Mouse (Mus musculus): ENCODE results near the gene Akap7. TPM values are rescaled to one million over a fixed set of nuclear protein-coding genes. Genes with fewer than 3 reads are reported as not detected.

Gene Akap7
- polyA plus RNA-seq (2012), result not detected in 2 replicates

DNA sequence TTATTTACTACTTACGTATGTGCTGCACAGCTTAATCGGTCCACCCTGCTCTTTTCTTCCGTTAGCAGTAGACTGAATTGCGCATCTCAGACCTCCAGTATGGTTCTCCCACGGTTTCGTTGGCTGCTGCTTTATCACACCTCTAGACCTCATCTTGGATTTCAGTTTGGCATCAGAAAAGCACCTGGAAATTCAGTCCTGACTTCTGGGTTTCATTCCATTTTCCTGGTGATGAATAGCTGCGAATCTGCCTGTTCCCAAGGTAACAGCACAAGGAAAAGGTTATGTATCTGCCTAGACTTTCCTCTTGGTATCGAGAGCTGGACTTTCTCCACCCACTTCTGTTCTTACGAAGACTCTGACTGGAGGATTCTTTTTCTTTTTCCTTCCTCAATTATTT, at the start of gene Akap7:
Gene Akap7 (minus strand): TSS at position 101 of the 400 bp plus-strand sequence.
- TF ChIP-seq GATA1 (IDR thresholded peaks at IDR 0.05; ENCODE audit: low read length), result no peak

DNA sequence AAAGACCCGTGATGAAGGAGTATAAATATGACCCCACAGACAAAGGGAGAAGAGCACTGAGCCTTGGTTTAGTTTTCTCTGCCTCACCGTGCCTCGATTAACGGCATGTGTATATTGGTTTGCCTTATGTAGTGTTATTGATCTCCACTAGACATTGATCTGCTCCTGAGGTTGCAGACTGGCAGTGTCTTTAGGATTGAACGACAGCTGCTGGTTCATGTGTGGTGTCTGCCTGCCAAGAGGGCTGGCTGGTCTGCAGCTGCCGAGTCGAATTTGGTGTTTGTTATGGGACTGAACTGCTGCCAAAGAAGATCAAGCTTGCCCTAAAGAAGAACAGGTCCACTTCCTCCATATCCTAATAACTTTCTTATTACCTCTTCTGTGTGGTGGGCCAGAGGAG, 46.7 kb upstream of the Akap7 start:
- TF ChIP-seq GATA1 (IDR thresholded peaks at IDR 0.05; ENCODE audit: low read length), result no peak

DNA sequence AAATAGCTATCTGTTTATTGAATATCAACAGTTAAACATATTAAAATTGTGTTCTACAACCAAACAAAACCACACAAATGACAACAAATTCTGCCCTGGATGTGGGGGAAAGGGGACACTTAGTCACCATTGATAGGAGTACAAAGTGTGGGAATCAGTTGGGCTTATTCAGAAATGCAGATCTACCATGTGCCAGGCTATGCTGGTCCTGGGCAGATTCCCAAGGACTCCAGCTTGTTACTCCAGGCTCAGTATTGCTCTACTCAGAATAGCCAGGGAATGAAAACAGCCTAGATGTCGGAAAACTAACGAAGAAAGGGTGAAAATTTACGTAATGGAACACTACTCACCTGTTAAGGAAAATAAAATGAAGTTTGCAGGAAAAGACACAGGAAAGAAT, 46.3 kb upstream of the Akap7 start:
- no peak for TF ChIP-seq GATA1 (IDR thresholded peaks at IDR 0.05; ENCODE audit: low read length)

DNA sequence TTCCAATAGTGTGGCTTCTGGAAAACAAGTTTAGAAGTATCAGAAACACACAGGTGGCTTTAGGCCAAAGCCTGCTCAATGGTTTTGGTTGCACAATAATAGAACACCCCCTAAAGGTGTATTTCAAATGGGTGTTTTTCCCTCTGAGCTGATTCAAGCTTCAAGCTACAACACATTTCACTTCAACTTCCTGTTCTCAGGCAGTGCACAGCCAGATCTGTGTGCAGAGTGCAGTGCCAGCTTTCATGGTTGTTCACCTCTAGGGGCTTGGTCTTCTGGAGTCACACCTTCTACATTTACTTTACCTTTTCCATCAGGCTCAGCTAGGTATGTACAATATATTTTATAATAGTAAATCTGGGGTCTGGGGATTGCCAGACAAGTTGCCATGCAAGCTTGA, 35.1 kb upstream of the Akap7 start:
- no peak for TF ChIP-seq GATA1 (IDR thresholded peaks at IDR 0.05; ENCODE audit: low read length)

DNA sequence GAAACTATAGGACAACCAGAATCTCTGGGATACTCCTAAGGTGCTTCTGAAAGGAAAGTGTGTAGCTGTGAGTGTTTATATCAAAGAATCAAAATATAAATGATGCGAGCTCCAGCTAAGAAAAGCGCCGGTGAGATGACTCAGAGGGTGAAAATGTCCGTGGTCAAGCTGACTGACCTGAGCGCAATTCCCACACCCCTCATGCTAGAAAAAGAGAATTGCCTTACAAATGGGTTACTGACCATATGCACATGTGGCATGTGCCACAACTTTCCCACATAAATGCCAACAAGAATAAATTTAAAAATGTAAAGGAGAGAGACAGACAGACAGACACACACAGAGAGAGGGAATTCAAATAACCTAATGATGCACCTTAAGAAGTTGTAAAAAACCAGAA, 33.0 kb upstream of the Akap7 start:
- no peak for TF ChIP-seq GATA1 (IDR thresholded peaks at IDR 0.05; ENCODE audit: low read length)

DNA sequence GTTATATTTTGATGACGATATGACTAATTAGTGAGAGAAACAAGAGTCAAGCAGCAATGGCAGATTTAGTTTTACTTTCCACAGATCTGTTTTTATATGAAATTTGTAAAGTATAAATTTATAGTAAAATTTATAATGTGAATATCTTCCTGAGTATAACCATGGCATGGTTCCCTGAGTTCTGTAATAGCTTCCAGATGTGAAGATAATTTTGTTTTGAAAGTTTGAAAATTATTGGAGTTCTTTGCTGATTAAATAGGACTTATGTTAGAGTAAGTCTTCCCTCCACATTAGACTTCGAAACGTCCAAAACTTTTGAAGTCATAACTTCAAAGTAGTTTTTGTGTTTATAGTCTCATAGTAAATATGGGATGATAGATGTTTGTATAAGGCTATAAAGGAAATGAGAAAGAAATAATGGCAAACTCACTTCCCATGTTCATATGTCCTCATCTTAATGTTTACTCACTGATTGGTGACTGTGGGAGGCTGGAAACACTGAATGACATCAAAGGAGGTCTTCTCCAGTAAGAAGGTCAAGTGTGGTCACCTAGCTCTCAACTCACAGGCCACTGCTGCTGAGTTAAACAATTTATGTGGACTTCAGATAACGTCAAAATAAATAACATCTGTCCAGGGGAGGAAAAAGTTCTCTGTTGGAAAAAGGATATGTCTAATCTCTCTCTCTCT, 25.9 kb upstream of the Akap7 start:
- TF ChIP-seq GATA1 (IDR thresholded peaks at IDR 0.05; ENCODE audit: low read length), result no peak

DNA sequence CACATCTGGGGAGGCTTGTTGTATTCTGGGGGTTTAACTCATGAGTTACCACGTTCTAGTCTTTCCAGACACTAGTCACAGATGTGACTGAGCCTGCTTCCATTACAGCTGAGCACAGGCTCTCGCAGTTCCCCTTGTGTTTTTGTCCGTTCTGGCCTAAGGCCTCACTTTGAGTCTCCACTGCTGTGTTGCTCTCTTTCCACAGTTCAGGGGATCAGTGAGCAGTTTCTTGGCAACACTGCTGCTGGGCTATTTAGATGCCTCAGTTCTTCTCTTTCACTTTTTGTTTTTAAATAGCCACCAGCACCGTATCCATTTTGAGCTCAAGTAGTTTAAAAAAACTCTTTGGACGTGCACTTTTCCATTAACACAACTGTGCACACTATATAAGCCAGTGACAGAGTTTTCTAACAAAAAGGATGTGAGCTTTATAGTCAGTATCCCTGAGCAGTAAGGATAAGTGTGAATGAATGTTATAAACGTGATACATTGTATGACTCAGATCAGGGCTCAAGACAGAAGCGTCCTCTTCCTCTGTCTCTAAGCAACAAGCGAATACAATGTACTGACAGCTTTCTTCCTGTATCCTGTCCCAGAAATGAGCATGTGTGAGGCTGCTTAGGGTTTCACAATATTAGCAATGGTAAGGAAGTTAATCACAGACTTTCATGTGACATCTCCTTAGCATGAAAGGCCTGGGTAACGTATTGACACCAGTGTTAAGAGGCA, 23.8 kb upstream of the Akap7 start:
- no peak for TF ChIP-seq GATA1 (IDR thresholded peaks at IDR 0.05; ENCODE audit: low read length)

DNA sequence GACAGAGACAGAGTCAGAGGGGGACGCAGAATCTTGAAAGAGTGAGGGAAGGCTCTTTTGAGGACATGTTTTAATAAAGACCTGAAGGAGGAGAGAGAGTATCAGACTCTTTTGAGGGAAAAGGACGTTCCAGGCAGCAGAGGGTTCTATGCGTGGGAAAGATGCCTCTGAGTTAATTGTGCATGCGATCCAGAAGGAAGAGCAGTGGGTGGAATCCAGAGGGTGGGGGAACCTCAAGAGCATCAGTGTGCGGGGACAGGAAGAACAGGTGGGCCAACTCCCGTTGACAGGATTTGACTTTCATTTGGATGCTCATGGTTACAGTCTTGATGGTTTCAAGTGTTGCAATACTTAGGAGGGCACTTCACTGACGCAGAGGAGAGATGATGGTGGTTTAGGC, 22.4 kb upstream of the Akap7 start:
- no peak for TF ChIP-seq GATA1 (IDR thresholded peaks at IDR 0.05; ENCODE audit: low read length)

DNA sequence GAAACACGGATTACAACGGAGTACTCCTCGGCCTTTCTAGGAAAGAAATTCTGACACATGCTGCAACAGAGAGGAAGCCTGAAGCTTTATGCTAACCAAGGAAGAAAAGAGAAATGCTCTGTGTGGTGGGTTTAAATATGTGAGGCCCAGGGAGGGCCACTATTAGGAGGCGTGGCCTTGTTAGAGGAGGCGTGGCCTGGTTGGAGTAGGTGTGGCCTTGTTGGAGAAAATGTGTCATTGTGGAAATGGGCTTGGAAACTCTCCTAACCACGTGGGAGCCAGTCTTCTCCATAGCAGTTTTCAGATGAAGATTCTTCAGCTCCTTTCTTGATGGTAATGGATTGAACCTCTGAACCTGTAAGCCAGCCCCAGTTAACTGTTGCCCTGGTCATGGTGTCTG, 19.8 kb upstream of the Akap7 start:
- TF ChIP-seq GATA1 (IDR thresholded peaks at IDR 0.05; ENCODE audit: low read length), result no peak

DNA sequence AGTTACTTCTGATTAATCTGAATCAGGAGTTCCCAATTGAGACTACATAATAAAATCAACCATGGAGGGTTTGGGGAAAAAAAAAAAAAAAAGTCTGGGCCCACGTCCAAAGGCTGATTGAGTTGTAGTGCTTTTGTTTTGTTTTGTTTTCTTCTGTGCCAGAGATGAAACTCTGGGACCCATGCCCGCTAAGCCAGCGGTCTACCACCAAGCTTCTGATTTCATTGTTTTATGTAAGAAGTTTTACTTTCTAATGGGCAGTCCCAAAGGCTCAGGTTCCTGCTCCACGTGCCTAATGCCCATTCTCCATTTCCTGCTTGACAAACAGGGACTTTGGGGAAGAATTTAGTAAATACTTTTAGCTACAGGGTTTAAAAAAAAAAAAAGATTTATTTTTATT, 18.0 kb upstream of the Akap7 start:
- no peak for TF ChIP-seq GATA1 (IDR thresholded peaks at IDR 0.05; ENCODE audit: low read length)

DNA sequence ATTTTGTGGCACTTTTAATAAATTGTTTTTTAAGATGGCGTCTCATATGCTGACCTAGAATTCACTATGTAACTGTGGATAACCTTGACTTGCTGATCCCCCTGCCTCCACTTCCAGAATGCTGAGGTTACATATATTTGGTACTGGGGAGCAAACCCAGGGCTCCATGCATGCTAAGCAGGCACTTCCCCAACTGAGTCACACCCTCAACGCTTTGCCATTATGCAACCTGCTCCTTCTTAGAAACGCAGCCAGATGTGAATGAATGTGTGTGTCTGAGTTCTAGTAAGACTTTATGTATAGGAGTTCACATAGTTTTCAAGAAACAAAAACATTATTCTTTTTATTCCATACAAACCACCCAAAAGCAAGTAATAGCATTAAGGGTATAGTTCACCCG, 13.5 kb upstream of the Akap7 start:
- no peak for TF ChIP-seq GATA1 (IDR thresholded peaks at IDR 0.05; ENCODE audit: low read length)

DNA sequence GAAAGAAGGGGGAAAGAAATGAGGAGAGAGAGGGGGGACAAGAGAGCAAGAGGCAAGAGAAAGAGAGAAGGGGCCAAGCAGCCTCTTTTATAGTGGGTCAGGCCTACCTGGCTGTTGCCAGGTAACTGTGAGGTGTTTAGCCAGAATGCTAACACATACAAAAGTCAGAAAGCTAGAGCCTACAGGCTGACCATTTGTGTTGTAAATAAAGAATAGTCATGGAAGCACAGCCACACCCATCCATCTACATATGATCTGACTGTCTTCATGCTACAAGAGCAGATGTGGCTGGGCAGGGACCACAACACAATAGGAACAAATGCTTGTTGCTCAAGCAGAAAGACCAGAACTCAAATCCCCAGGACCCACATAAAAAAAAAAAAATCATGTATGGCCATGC, 11.9 kb upstream of the Akap7 start:
- no peak for TF ChIP-seq GATA1 (IDR thresholded peaks at IDR 0.05; ENCODE audit: low read length)

DNA sequence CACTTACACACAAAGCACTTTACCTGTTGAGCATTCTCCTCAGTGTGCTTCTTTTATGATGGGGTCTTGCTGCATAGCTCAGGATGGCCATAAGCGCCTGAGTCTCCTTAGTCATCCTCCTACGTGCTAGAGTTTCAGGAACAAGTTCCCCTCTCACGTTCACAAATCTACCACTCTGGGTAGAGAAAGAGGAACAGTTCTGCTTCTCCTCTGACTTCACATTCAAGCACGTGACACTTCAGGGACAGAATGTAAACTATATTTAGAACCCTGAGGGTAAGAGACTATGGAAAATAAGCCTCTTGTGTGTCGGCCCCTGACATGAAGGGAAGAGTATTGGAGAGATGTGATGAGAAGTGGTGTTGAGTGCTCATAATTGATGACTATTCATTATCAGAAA, 10.7 kb upstream of the Akap7 start:
- no peak for TF ChIP-seq GATA1 (IDR thresholded peaks at IDR 0.05; ENCODE audit: low read length)

DNA sequence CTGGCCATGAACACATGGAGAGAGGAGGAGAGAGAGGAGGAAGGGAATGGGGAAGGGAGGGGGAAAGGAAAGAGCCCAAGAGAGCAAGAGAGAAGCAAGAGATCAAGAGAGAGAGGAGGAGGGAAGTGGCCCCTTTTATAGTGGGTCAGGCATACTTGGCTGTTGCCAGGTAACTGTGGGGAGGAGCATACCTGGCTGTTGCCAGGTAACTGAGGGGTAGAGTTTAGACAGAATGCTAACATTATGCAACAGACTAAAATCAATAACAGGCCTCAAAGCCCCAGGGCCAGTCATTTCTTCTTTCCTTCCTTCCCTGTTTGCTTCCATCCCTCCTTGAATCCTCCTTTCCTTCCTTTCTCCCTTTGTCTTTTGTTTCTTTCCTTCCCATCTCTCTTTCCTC, 10.0 kb upstream of the Akap7 start:
- no peak for TF ChIP-seq GATA1 (IDR thresholded peaks at IDR 0.05; ENCODE audit: low read length)

DNA sequence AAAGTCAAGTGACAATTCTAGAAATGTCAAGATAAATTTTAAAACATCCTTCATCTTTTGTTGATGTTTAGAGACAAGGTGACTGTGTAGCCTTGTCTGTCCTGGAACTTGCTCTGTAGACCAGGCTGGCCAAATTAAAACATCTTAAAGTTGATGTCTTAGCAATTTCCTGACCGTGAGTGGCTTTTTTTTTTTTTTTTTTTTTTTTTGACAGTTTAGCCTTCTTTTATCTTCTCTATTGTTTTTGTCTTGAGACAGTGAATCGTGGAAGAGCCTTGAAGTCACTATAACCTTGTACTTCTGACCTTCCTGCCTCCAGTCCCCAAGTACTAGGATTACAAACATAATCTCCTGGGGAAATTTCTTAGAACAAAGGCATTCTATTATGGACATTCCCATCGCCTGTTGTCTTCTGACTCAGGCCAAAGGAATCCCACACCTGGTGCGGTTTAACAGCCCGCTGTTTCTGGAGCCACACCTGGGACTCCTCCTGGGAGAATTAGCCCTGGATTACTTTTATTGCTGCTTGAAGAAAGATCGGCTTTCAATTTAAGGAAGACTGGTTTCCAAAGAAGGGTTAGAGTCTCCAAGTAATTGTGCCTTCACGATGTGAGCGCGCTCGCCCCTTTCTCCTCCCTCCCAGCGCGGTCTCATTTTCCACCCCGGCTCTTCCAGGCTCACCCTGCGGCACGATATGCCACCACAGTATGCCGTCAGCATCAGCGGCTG, 6.3 kb upstream of the Akap7 start:
- no peak for TF ChIP-seq GATA1 (IDR thresholded peaks at IDR 0.05; ENCODE audit: low read length)

DNA sequence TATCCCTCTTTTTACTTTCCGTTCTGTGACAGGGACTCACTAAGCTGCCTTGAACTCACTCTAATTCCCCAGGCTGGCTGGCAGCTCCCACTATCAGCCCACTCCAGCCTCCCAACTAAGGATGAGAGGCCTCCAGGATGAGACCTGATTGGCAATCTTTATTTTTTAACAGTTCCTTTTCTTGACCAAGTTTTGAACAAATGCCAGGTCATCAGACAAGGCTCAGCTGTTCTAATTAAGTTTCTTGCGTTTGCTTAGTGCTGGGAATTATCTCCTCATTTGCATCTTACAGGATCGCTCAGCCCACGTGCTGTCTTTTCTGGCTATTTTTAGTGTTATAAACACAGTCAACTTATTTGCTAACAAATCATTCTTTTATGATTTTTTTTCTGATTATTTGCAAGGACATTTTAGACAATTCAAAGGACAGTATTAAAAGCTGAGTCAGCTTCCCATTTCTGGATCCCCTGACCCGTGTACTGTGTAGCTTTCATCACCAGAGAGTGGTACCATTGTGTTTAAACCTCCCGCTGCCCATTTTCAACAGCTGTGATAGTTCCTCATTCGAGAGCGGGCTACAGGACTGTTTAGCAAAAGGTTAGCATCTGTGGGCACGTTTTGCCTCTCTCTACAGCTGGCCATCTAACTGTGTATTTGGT, 4.0 kb upstream of the Akap7 start:
- TF ChIP-seq GATA1 (IDR thresholded peaks at IDR 0.05; ENCODE audit: low read length), result no peak

Measured in G1E-ER4 (cell line).